Mouse (Mus musculus): ENCODE results near the gene Galnt18.

Galnt18 gene

GRCm38 (mm10) chr7:111559011-111559410 is 220.8 kb downstream of the Galnt18 start:
- no peak for DNase-seq (ENCODE audit: low spot score)

- DNase-seq (ENCODE audit: low spot score): no peak
These were observed 228.8 kb downstream of the Galnt18 start for GRCm38 (mm10) chr7:111550987-111551386.

DNA sequence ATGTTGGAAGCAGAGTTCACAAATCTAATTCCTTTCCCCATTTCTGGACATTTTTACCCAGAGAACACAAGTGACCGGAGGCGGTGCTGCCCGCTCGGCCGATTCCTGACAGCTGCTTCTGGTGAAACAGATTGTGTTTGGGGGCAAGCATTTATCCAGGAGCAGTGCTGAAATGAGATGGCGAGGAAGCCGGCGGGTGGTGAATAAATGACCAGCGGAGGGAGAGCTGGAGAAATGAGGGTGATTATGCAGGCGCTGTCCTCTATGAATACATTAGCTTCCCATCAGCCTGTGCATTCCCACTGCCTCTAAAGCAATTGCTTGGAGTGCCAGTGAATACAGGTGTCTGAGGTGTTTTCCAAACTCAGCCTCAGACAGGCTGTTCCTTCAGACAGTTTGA is 232.7 kb downstream of the Galnt18 start:
- DNase-seq (ENCODE audit: low spot score): no peak

GRCm38 (mm10) chr7:111545614-111546013 is 234.2 kb downstream of the Galnt18 start:
- DNase-seq (ENCODE audit: low spot score): no peak

- DNase-seq (ENCODE audit: low spot score): no peak
These were observed 241.8 kb downstream of the Galnt18 start for GRCm38 (mm10) chr7:111537946-111538345.

- DNase-seq (ENCODE audit: low spot score): no peak
These were observed 244.9 kb downstream of the Galnt18 start for GRCm38 (mm10) chr7:111534826-111535405.

GRCm38 (mm10) chr7:111528961-111529643 is 250.7 kb downstream of the Galnt18 start:
- no peak for DNase-seq (ENCODE audit: low spot score)

DNA sequence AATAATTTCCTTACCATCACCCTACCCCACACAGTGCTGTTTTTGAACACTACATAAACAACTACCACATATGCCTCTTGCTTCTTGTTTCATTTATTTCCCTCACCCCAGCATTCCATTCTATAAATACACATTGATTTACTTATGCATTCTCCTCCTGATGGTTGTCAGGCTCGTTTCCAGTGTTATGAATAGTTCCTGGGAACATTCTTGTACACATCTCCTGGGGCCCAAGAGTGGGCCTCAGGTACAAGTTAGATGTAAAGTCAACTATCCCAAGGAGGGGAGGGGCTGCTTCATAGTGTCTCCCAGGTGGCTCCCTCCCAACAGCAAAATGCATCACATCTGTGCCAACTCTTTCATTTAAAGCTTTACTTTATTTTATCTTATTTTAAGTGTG is 251.3 kb downstream of the Galnt18 start:
- DNase-seq (ENCODE audit: low spot score): no peak

- no peak for DNase-seq (ENCODE audit: low spot score)
These were observed 258.9 kb downstream of the Galnt18 start for GRCm38 (mm10) chr7:111520881-111521280.

DNA sequence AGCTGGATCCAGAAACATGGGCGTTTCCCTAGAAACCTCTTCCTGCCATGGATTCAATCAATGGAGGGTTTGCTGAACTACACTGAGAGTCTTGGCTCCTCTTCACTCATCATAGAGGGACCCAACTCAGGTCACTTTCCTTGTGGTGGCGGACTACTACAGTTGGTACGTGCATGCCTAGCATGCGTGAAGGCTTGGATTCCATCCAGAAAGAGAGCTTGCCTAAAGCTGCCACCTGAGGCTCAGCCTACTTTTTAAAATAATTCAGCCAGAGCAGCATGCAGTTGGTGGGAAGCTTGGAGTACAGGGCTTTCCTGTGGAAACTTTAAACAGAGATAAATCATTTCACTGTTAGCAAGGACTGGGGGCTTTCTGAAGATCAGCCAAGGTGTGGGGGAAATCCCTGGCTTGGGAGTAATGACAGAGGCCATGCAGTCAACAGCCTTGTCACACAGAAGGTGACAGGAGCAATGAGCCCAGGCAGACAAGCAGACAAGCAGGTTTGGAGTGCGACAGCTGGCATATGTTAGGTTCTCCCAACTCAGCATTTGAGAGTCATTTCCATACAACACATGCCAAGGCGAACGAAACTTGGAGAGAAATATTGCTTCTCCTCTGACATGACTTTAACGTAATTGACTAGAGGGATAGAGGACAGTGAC is 261.1 kb downstream of the Galnt18 start:
- peak; percentile 15 for DNase-seq (ENCODE audit: low spot score)

DNA sequence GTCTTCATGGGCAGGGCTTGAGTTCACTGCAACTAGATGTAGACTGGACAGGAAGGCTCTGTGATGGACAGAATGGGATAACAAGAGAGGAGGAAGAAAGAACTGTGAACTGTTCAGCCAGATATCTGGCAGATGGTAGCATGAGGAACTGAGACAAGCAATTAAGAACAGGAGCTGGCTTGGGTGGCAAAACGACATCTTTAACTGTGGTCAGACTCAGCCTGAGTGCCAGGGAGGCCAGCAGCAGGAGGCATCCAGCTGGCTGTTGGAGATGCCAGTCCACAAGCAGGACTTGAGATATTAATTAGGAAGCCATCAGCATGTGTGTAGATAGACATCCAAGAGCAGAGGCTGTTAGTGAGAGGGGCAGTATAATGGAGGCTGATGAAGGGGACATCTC is 262.9 kb downstream of the Galnt18 start:
- no peak for DNase-seq (ENCODE audit: low spot score)

- DNase-seq (ENCODE audit: low spot score): no peak
These were observed 264.3 kb downstream of the Galnt18 start for GRCm38 (mm10) chr7:111515471-111515870.

- no peak for DNase-seq (ENCODE audit: low spot score)
These were observed 270.5 kb downstream of the Galnt18 start for GRCm38 (mm10) chr7:111509167-111509854.

DNA sequence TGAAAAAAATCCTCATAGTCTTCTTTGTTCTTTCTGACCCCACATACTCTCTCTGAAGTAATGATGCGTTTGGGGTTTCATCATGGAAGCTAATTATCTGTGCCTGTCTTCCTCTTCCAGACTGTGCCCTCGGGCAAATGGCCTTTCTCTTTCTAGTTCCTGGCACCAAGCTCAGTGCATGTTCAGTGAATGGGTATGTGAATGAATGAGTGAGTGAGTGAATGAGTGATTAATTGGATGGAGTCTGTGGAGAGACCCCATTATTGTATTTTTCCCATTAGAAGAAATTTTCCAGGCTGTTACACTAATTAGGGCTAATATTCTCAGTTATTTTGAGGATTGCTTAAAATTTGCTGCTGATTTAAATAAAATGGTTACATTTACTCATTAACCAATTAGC is 279.2 kb downstream of the Galnt18 start:
- no peak for DNase-seq (ENCODE audit: low spot score)

GRCm38 (mm10) chr7:111499255-111499790 is 280.5 kb downstream of the Galnt18 start:
- DNase-seq (ENCODE audit: low spot score): no peak

DNA sequence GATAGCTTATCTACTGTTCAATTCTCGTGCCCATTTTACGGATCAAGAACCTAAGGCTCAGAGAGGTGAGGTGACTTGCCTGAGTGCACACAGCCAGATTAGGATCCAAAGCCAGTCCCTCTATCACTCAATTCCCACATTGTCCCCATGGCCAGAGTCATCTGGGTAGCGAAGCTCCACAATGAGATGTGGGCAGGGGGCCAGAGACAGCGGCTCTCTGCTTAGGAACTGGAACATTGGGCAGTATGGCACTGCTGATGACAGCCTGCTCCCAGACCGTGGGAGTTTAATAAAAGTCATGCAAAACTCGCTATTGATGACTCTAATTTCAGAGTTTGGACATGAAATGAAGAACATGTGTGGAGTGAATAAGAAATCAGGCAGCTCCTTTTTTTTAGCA is 282.6 kb downstream of the Galnt18 start:
- DNase-seq (ENCODE audit: low spot score): no peak

- no peak for DNase-seq (ENCODE audit: low spot score)
These were observed 287.4 kb downstream of the Galnt18 start for GRCm38 (mm10) chr7:111492242-111492949.

- DNase-seq (ENCODE audit: low spot score): no peak
These were observed 288.2 kb downstream of the Galnt18 start for GRCm38 (mm10) chr7:111491566-111491965.

DNA sequence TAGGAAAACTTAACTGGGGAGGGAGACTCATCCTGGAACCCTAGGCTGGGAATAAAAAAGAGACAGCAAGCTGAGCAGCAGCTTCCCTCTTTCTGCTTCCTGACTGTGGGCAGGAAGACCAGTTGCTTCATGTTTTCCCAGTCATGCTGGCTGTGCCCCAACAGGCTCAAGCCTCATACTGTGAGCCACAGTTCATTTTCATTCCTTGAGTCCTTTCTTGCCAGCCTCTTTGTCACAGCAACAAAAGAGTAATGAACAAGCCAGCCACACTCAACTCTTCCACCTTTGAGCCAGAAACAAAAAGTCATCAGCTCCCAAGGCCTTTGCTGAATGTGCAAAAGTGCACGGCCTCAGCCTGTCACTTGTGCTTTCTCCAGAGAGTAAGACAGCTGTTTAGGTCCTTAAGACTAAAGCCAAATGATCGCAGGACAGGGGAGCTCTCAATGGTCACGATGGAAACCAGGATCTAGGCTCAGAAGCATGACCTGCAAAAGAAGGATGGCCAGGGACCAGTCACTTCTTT is 292.9 kb downstream of the Galnt18 start:
- no peak for DNase-seq (ENCODE audit: low spot score)

DNA sequence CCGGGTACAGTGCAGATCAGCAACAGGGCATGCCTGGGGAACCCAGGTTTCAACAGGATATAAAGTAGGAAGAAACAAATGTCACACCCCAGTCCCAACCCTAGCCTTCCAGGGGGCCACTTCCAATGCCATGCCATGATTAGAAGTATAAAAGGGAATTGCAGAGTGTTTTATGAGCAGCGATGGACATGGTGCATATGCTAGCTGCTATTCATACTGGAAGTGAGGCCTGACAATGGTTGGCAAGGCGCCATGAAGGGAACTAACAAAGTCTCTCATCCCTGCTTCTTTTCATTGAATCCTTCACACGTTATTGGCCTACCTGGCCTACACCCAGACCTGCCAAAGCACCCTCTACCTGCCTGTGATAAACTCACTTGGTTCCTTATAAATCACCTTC is 295.9 kb downstream of the Galnt18 start:
- no peak for DNase-seq (ENCODE audit: low spot score)

GRCm38 (mm10) chr7:111483321-111483720 is 296.5 kb downstream of the Galnt18 start:
- no peak for DNase-seq (ENCODE audit: low spot score)

DNA sequence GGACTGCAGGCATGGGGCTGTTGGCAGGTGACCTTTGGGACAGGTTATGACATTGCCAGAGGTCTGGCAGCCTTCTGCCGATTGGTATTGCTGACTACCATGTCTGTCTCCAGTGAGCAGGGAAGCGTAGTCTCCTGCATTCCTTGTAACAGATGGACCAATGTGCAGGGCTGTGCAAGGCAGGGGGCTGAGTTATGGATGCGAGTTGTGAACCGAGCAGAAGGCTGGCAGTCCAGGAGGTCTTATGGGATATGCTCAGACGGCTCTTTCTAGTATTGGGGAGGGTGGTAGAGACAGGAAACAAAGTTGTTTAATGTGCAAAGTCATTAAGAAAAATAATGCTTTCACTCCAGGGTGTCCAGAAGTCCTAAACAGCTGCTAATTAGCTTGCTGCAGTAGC is 312.1 kb downstream of the Galnt18 start:
- DNase-seq (ENCODE audit: low spot score): no peak

Measured in layer of hippocampus, adult 9-10 months (tissue).